Mouse (Mus musculus) forebrain, embryonic 15.5 days (tissue): ENCODE measurements around the gene Cd81. TPM values are rescaled to one million over a fixed set of nuclear protein-coding genes. Genes with fewer than 3 reads are reported as not detected.

Experiments
- ATAC-seq: fragments of 200-750 bp; cut with Nextera tagmentation; replicated peaks from 2 replicates; pipeline ENCODE4 v1.8.0; 2017; ENCODE audit warnings: mild to moderate bottlenecking, moderate TSS enrichment, moderate library complexity
- H3K27ac ChIP-seq: fragments of 300-500 bp; sonication (generic); replicated peaks from 2 replicates; pipeline ENCODE4 v1.5.1; 2015; ENCODE audit warnings: mild to moderate bottlenecking, inconsistent platforms
- H3K27me3 ChIP-seq: fragments of 300-500 bp; sonication (generic); 2 replicates; pipeline ENCODE4 v1.6.1; 2015; ENCODE audit warnings: inconsistent platforms
- H3K36me3 ChIP-seq: fragments of 300-500 bp; sonication (generic); 2 replicates; pipeline ENCODE4 v1.6.1; 2015; ENCODE audit warnings: mild to moderate bottlenecking, inconsistent platforms
- H3K4me1 ChIP-seq: fragments of 300-500 bp; sonication (generic); 2 replicates; pipeline ENCODE4 v1.6.1; 2015; ENCODE audit warnings: inconsistent platforms
- H3K4me2 ChIP-seq: fragments of 300-500 bp; sonication (generic); replicated peaks from 2 replicates; pipeline ENCODE4 v1.6.1; 2015; ENCODE audit warnings: mild to moderate bottlenecking, inconsistent platforms
- H3K4me3 ChIP-seq: fragments of 300-500 bp; sonication (generic); 2 replicates; pipeline ENCODE4 v1.5.1; 2015; ENCODE audit warnings: mild to moderate bottlenecking, inconsistent platforms
- H3K9ac ChIP-seq: fragments of 300-500 bp; sonication (generic); replicated peaks from 2 replicates; pipeline ENCODE4 v1.6.1; 2015; ENCODE audit warnings: mild to moderate bottlenecking, inconsistent platforms
- H3K9me3 ChIP-seq: fragments of 300-500 bp; sonication (generic); 2 replicates; pipeline ENCODE4 v1.6.1; 2016; ENCODE audit warnings: inconsistent platforms
- WGBS: fragments of 180-500 bp; shearing (Covaris S2); methylation state at CpG from one replicate; pipeline ENCODE4 v1.1.7; 2015; ENCODE audit warnings: mixed read lengths; 5-methylcytosine and 5-hydroxymethylcytosine counted together
- polyA plus RNA-seq: library from polyadenylated mRNA; unstranded; fragments of >200 nt; fragmentation: Nextera tagmentation; extraction: Ambion mirVana; gene quantifications from 2 replicates; pipeline ENCODE4 v1.2.1, GENCODE M21; 2015

Cd81 gene
- 286 and 294 TPM in 2 replicates for polyA plus RNA-seq

DNA sequence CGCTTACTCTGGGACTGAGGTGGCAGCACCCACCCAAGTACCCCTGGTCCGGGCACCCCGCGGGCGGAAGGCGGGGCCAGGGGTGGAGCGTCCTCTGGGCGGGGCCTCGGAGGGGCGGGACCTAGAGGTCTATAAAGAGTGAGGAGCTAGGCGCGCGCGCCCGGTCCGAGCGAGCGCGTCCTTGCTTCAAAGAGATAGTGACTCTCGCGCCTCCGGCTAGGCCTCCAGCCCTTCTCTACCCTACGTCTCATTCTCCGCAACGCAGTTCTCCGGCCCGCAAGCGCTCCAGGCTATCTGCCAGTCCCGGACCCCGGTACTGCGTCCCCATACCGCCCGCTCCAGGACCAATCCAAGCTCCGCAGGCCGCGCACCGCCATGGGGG is at the start of gene Cd81:
Cd81 (plus strand) TSS at position 114 of the 382 bp plus-strand sequence.
- Histone ChIP-seq H3K36me3 (no peaks in the 10 kb centered on the region), H3K27me3 (no peaks in the 10 kb centered on the region), H3K4me1 (peaks cover 40% of the 10 kb centered on the region), H3K4me3 (peak within 1 kb of the TSS; percentile 83), H3K27ac (peak within 1 kb of the TSS; percentile 81), H3K9me3 (no peaks in the 10 kb centered on the region), H3K4me2 (peak within 1 kb of the TSS; percentile 90), H3K9ac (peak within 1 kb of the TSS; percentile 94)
- peak; percentile 79 for ATAC-seq
- WGBS = under 1% methylated on average over 37 of the region's 37 CpGs

DNA sequence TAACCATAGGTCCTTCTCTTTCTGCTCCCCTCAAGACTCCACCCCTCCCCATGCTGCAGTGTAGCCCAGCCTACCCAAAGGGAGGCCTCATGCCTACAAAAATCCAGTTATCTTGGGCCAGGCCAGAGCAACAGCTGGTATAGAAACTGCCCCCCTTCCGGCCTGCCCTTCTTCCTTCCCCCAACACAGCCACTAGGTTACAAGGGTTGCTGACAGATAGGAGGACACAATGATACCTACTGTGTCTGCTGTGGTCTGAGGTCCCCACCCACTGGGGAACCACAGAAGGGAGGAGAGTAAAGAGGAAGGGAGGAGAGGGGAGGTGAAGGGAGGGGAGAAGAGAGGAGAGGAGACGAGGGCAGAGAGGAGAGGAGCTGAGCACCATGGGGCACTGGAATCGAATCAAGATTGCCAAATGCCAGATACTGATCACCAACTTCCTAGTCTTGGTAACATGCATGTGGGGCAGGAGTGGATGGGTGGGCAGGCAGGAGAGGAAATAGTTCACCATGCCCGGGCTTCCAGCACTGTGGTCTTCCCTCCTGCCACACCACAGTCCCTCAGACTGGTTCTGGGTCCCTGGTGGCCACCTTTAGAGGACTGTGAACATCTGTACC is 47.7 kb upstream of the Cd81 start, which contains the start of gene Tspan32:
Tspan32 (plus strand) TSS at position 320 of the 617 bp plus-strand sequence.
- Histone ChIP-seq H3K4me2 (no peak within 1 kb of the TSS), H3K9ac (no peak within 1 kb of the TSS), H3K27ac (no peak within 1 kb of the TSS), H3K36me3 (no peaks in the 10 kb centered on the region), H3K9me3 (no peaks in the 10 kb centered on the region), H3K4me1 (peaks cover 23% of the 10 kb centered on the region), H3K27me3 (no peaks in the 10 kb centered on the region), H3K4me3 (no peak within 1 kb of the TSS)
- 71% methylated on average over 4 of the region's 4 CpGs for WGBS
- ATAC-seq = no peak

- no peak overlapping the region for H3K27ac ChIP-seq
- H3K4me1 ChIP-seq = peaks cover 23% of the 10 kb centered on the region
- H3K4me3 ChIP-seq = no peak overlapping the region
- no peak overlapping the region for H3K4me2 ChIP-seq
- WGBS = 91% methylated on average over 6 of the region's 6 CpGs
- no peaks in the 10 kb centered on the region for H3K36me3 ChIP-seq
- H3K9me3 ChIP-seq = no peaks in the 10 kb centered on the region
- no peaks in the 10 kb centered on the region for H3K27me3 ChIP-seq
- H3K9ac ChIP-seq = no peak overlapping the region
- no peak for ATAC-seq
Measured at GRCm38 (mm10) chr7:143005344-143006096, 47.0 kb upstream of the Cd81 start.

GRCm38 (mm10) chr7:143006097-143006755 is 46.3 kb upstream of the Cd81 start:
- no peak for ATAC-seq
- H3K4me3 ChIP-seq = no peak overlapping the region

GRCm38 (mm10) chr7:143006756-143007598 is 45.6 kb upstream of the Cd81 start:
- H3K9me3 ChIP-seq = no peaks in the 10 kb centered on the region
- peaks cover 24% of the 10 kb centered on the region for H3K4me1 ChIP-seq
- no peak overlapping the region for H3K4me2 ChIP-seq
- H3K27me3 ChIP-seq = no peaks in the 10 kb centered on the region
- no peak for ATAC-seq
- no peak overlapping the region for H3K27ac ChIP-seq
- no peak overlapping the region for H3K9ac ChIP-seq
- no peaks in the 10 kb centered on the region for H3K36me3 ChIP-seq
- 90% methylated on average over 8 of the region's 8 CpGs for WGBS
- no peak overlapping the region for H3K4me3 ChIP-seq

More at GRCm38 (mm10) chr7:143006097-143006755, 46.3 kb upstream of the Cd81 start:
- H3K27ac ChIP-seq = no peak overlapping the region
- H3K36me3 ChIP-seq = no peaks in the 10 kb centered on the region
- H3K9ac ChIP-seq = no peak overlapping the region
- H3K4me2 ChIP-seq = no peak overlapping the region
- H3K9me3 ChIP-seq = no peaks in the 10 kb centered on the region
- 90% methylated on average over 2 of the region's 2 CpGs for WGBS
- H3K4me1 ChIP-seq = peaks cover 23% of the 10 kb centered on the region
- no peaks in the 10 kb centered on the region for H3K27me3 ChIP-seq

DNA sequence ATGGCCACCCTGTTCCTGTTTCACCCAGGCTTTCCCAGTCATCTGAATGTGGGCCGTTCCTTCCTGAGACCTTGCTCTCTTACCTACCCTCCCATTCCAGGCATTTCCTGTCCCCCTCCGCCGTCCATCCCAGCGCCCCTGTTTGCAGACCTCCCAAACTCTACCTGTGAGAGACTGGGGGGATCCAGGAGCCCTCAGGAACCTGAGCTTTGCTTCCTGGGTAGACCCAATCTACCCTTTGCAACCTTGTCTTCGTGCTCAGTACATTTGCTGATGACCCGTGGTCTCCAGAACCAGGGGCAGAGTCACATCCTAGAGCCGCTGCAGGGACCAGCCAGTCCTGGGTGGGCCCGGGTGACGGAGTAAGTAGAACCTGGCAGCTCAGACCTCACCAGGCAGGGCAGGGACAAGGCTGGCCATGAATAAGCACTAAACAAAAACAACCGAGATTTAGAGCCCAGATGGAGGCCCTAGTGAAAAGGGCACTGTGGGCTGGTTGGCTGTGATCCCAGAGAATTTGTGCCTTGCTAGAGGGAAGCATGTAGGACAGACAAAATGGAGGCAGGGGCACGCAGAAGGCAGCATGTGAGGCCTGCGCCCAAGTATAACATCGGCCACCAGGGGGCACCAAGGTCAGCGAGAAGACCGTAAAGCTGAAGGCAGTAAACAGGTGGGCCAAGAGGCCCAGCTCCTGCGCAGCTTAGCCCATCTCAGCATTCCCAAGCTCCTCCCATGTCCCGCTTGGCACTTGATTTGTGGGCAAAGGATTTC is 44.8 kb upstream of the Cd81 start:
- Histone ChIP-seq H3K4me3 (no peak overlapping the region), H3K9me3 (no peaks in the 10 kb centered on the region), H3K4me2 (no peak overlapping the region), H3K27ac (peak overlapping the region; percentile 74), H3K36me3 (no peaks in the 10 kb centered on the region), H3K9ac (no peak overlapping the region), H3K4me1 (peaks cover 30% of the 10 kb centered on the region), H3K27me3 (no peaks in the 10 kb centered on the region)
- WGBS = 33% methylated on average over 17 of the region's 17 CpGs
- peak; percentile 87 for ATAC-seq

GRCm38 (mm10) chr7:143008370-143008926 is 44.1 kb upstream of the Cd81 start:
- no peaks in the 10 kb centered on the region for H3K36me3 ChIP-seq
- no peak overlapping the region for H3K9ac ChIP-seq
- 62% methylated on average over 8 of the region's 8 CpGs for WGBS
- peaks cover 30% of the 10 kb centered on the region for H3K4me1 ChIP-seq
- H3K4me2 ChIP-seq = no peak overlapping the region
- H3K27me3 ChIP-seq = no peaks in the 10 kb centered on the region
- peak; percentile 65 for ATAC-seq
- peak overlapping the region; percentile 74 for H3K27ac ChIP-seq
- no peak overlapping the region for H3K4me3 ChIP-seq
- no peaks in the 10 kb centered on the region for H3K9me3 ChIP-seq

DNA sequence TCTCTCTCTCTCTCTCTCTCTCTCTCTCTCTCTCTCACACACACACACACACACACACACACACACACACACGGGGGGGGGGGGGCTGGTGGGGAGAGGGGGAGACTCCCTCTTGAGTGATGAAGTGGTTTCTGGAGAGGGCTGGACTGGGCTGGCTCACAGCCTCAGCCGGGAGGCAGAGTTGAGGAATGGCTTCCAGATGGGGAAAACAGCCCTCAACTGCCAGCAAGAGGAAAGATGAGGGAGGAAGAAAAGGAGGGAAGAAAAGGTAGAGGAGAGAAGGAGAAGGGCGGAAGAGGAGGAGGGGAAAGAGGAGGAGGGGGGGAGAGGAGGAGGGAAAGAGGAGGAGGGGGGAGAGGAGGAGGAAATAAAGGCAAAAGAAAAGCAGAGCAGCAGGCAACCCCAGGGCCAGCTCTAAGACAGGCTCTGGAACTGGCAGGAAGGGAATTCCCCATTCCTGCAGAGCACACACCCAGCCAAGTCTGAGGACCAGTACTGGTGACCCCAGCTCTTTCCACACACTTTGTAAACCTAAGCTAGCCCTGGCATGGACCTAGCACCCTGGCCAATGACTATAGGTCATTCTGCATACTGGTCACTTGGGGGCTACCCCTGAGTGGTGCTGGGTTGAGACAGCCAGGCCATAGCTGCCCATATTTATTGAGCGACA is 43.4 kb upstream of the Cd81 start:
- WGBS = 57% methylated on average over 3 of the region's 4 CpGs
- H3K27ac ChIP-seq = peak overlapping the region; percentile 74
- no peak overlapping the region for H3K9ac ChIP-seq
- no peaks in the 10 kb centered on the region for H3K9me3 ChIP-seq
- H3K4me2 ChIP-seq = no peak overlapping the region
- ATAC-seq = no peak
- no peak overlapping the region for H3K4me3 ChIP-seq
- no peaks in the 10 kb centered on the region for H3K36me3 ChIP-seq
- peaks cover 30% of the 10 kb centered on the region for H3K4me1 ChIP-seq
- H3K27me3 ChIP-seq = no peaks in the 10 kb centered on the region

- peaks cover 30% of the 10 kb centered on the region for H3K4me1 ChIP-seq
- no peak overlapping the region for H3K27ac ChIP-seq
- H3K9me3 ChIP-seq = no peaks in the 10 kb centered on the region
- no peak overlapping the region for H3K4me2 ChIP-seq
- no peak overlapping the region for H3K4me3 ChIP-seq
- no peaks in the 10 kb centered on the region for H3K27me3 ChIP-seq
- WGBS = 86% methylated on average over 4 of the region's 4 CpGs
- no peak for ATAC-seq
- no peak overlapping the region for H3K9ac ChIP-seq
- H3K36me3 ChIP-seq = no peaks in the 10 kb centered on the region
Measured at GRCm38 (mm10) chr7:143009996-143010395, 42.5 kb upstream of the Cd81 start.

- 96% methylated on average over 1 of the region's 1 CpGs for WGBS
- Histone ChIP-seq H3K27me3 (no peaks in the 10 kb centered on the region), H3K4me2 (no peak overlapping the region), H3K27ac (no peak overlapping the region), H3K9ac (no peak overlapping the region), H3K36me3 (no peaks in the 10 kb centered on the region), H3K4me3 (no peak overlapping the region), H3K4me1 (peaks cover 41% of the 10 kb centered on the region), H3K9me3 (no peaks in the 10 kb centered on the region)
- ATAC-seq = no peak
Measured at GRCm38 (mm10) chr7:143011226-143011625, 41.3 kb upstream of the Cd81 start.
